Mouse (Mus musculus) CH12.LX (cell line): Measurements from ENCODE around the gene Rasip1. TPM values are rescaled to one million over a fixed set of nuclear protein-coding genes. Genes with fewer than 3 reads are reported as not detected.

Source experiments
- DNase-seq: peaks from one replicate; pipeline ENCODE4 v3.0.0-alpha.2; 2013; ENCODE audit errors: extremely low read depth
- H3K27ac ChIP-seq: 2 replicates; pipeline ENCODE4 v1.5.1; 2012; ENCODE audit warnings: low read depth, mild to moderate bottlenecking, control low read depth, moderate library complexity; ENCODE audit not compliant: insufficient read depth
- H3K27me3 ChIP-seq: replicated peaks from 2 replicates; pipeline ENCODE3; 2012; ENCODE audit warnings: inconsistent platforms
- H3K36me3 ChIP-seq, 2 experiments: replicated peaks in 1 of 2; 2 replicates each; pipeline versions ENCODE3 to v1.6.1; 2012; ENCODE audit warnings: inconsistent platforms in 1 of 2, low read length in 1 of 2, mild to moderate bottlenecking in 1 of 2, mixed read lengths in 1 of 2, moderate library complexity in 1 of 2; ENCODE audit not compliant: control insufficient read depth in 1 of 2, insufficient read depth in 1 of 2
- H3K4me1 ChIP-seq, 2 experiments: 2 replicates each; pipeline ENCODE4 v1.6.1; 2012; ENCODE audit warnings: inconsistent platforms in 1 of 2, moderate library complexity in 1 of 2; ENCODE audit not compliant: insufficient read depth in 2 of 2, control insufficient read depth in 1 of 2
- H3K4me2 ChIP-seq: 2 replicates; pipeline ENCODE4 v1.6.1; 2012; ENCODE audit warnings: low read depth, mild to moderate bottlenecking, control low read depth; ENCODE audit not compliant: poor library complexity, insufficient read depth, severe bottlenecking
- H3K4me3 ChIP-seq, 3 experiments: fragments of 150-350 bp in 1 of 3; sonication (generic) in 1 of 3; replicated peaks in 1 of 3; 2 replicates each; pipeline versions ENCODE3 to v1.5.1; 2011 to 2012; ENCODE audit warnings: low read depth in 2 of 3, low read length in 2 of 3, mild to moderate bottlenecking in 2 of 3, moderate library complexity in 2 of 3, control low read depth in 1 of 3, improper control_type of control experiment in 1 of 3, inconsistent platforms in 1 of 3, mixed read lengths in 1 of 3; ENCODE audit not compliant: poor library complexity in 1 of 3
- H3K79me2 ChIP-seq: replicated peaks from 2 replicates; pipeline ENCODE4 v1.6.1; 2012; ENCODE audit warnings: mild to moderate bottlenecking, moderate library complexity; ENCODE audit not compliant: control insufficient read depth, poor library complexity, insufficient read depth, severe bottlenecking; ENCODE audit errors: extremely low read depth
- H3K9ac ChIP-seq: 2 replicates; pipeline ENCODE4 v1.6.1; 2012; ENCODE audit warnings: low read depth, mild to moderate bottlenecking, control low read depth, moderate library complexity; ENCODE audit not compliant: insufficient read depth
- H3K9me3 ChIP-seq: replicated peaks from 2 replicates; pipeline ENCODE3; 2012; ENCODE audit warnings: low read length, inconsistent platforms, mixed read lengths
- CHD2 ChIP-seq: IDR thresholded peaks from 2 replicates; pipeline ENCODE4 v1.6.1; 2011; ENCODE audit warnings: low read length, improper control_type of control experiment
- E2F4 ChIP-seq: IDR thresholded peaks from 2 replicates; pipeline ENCODE4 v1.6.1; 2011; ENCODE audit warnings: low read depth, low read length, improper control_type of control experiment; ENCODE audit not compliant: insufficient replicate concordance
- ELF1 ChIP-seq: IDR thresholded peaks from 2 replicates; pipeline ENCODE4 v1.6.1; 2014; ENCODE audit warnings: low read depth, mild to moderate bottlenecking, inconsistent platforms, low read length, improper control_type of control experiment
- JUND ChIP-seq: conservative IDR thresholded peaks from 2 replicates; pipeline ENCODE4 v1.6.1; 2011; ENCODE audit warnings: low read depth, low read length, improper control_type of control experiment
- KAT2A ChIP-seq: IDR thresholded peaks from 2 replicates; pipeline ENCODE4 v1.6.1; 2012; ENCODE audit warnings: low read length, improper control_type of control experiment, inconsistent platforms; ENCODE audit not compliant: insufficient replicate concordance
- MAFK ChIP-seq: IDR thresholded peaks from 2 replicates; pipeline ENCODE4 v1.6.1; 2011; ENCODE audit warnings: low read length, improper control_type of control experiment; ENCODE audit not compliant: insufficient replicate concordance
- MAX ChIP-seq: IDR thresholded peaks from 2 replicates; pipeline ENCODE4 v1.6.1; 2011; ENCODE audit warnings: low read length, improper control_type of control experiment
- MXI1 ChIP-seq: IDR thresholded peaks from 2 replicates; pipeline ENCODE4 v1.6.1; 2011; ENCODE audit warnings: mild to moderate bottlenecking, low read depth, low read length, improper control_type of control experiment
- MYC ChIP-seq: IDR thresholded peaks from 2 replicates; pipeline ENCODE4 v1.6.1; 2011; ENCODE audit warnings: low read depth, mild to moderate bottlenecking, improper control_type of control experiment, low read length
- NRF1 ChIP-seq: IDR thresholded peaks from 2 replicates; pipeline ENCODE4 v1.6.1; 2014; ENCODE audit warnings: low read depth, mild to moderate bottlenecking, inconsistent platforms, low read length, improper control_type of control experiment, moderate library complexity
- RAD21 ChIP-seq: IDR thresholded peaks from 2 replicates; pipeline ENCODE4 v1.6.1; 2011; ENCODE audit warnings: low read depth, mild to moderate bottlenecking, low read length, improper control_type of control experiment, moderate library complexity
- RCOR1 ChIP-seq: conservative IDR thresholded peaks from 2 replicates; pipeline ENCODE4 v1.6.1; 2012; ENCODE audit warnings: low read depth, mild to moderate bottlenecking, inconsistent platforms, low read length, improper control_type of control experiment
- USF1 ChIP-seq: IDR thresholded peaks from 2 replicates; pipeline ENCODE4 v1.6.1; 2014; ENCODE audit warnings: low read depth, mild to moderate bottlenecking, inconsistent platforms, low read length, improper control_type of control experiment
- ZC3H11A ChIP-seq: IDR thresholded peaks from 2 replicates; pipeline ENCODE4 v1.6.1; 2012; ENCODE audit warnings: low read depth, mild to moderate bottlenecking, inconsistent platforms, low read length, improper control_type of control experiment
- ZKSCAN1 ChIP-seq: IDR thresholded peaks from 2 replicates; pipeline ENCODE4 v1.6.1; 2012; ENCODE audit warnings: low read depth, inconsistent platforms, low read length, improper control_type of control experiment, borderline replicate concordance
- ZMIZ1 ChIP-seq: IDR thresholded peaks from 2 replicates; pipeline ENCODE4 v1.6.1; 2012; ENCODE audit warnings: low read depth, mild to moderate bottlenecking, inconsistent platforms, low read length, improper control_type of control experiment
- dilution Hi-C: fragments of 300-500 bp; cut with MboI; formaldehyde crosslinking; loops from 2 replicates; pipeline ENCODE4 v1.14.3; 2020; ENCODE audit warnings: low sequenced_read_pairs; ENCODE audit not compliant: extremely low pct_unique_long_range_greater_than_20kb, extremely low pct_ligation_motif_present
- in situ Hi-C: fragments of 300-500 bp; cut with MboI; formaldehyde crosslinking; loops from 3 replicates; pipeline ENCODE4 v1.14.3; 2019; ENCODE audit warnings: low sequenced_read_pairs, low pct_ligation_motif_present, low pct_unique_long_range_greater_than_20kb, mixed read lengths
- polyA plus RNA-seq: library from polyadenylated mRNA; unstranded; fragments of >175 nt; gene quantifications from 2 replicates; pipeline ENCODE4 v1.2.1, GENCODE M21; 2012; ENCODE audit warnings: low read depth; ENCODE audit not compliant: insufficient read length
- total RNA-seq, 2 experiments: library from RNA; depleted of rRNA; stranded (reverse); fragments of 300-350 nt in 1 of 2; fragments of >200 nt in 1 of 2; gene quantifications; 2 replicates each; pipeline ENCODE4 v1.2.3; 2012 to 2014

The Rasip1 gene
- total and polyA plus RNA-seq, 3 experiments: 0.46 to 2.9 (median 0.77) TPM

- H3K9ac ChIP-seq: no peak overlapping the region
- in situ Hi-C loops: no loop called here
- H3K27ac ChIP-seq: no peak overlapping the region
- no peaks in the 10 kb centered on the region for H3K79me2 ChIP-seq
- H3K9me3 ChIP-seq: peaks cover 2% of the 10 kb centered on the region
- TF ChIP-seq E2F4 (no peak), CHD2 (no peak), ELF1 (no peak), USF1 (no peak), NRF1 (no peak), MAFK (no peak)
- TF ChIP-seq, all 38 proteins: peak for 0
- Histone ChIP-seq H3K4me1 (peaks cover 34 to 95% of the 10 kb centered on the region in 2 experiments), H3K36me3 (peaks cover 0 to 9% of the 10 kb centered on the region in 2 experiments), H3K4me2 (no peak overlapping the region), H3K27me3 (no peaks in the 10 kb centered on the region), H3K4me3 (no peak overlapping the region)
- no peak for DNase-seq
- dilution Hi-C loops: no loop called here
These were observed 14.2 kb downstream of the Rasip1 start for GRCm38 (mm10) chr7:45641391-45642040.

- no peak for TF ChIP-seq KAT2A
- no peak for TF ChIP-seq MAX
- no peak for TF ChIP-seq RAD21
- TF ChIP-seq MYC: no peak
- no peak for TF ChIP-seq MXI1
- no peak for TF ChIP-seq ZC3H11A
- TF ChIP-seq RCOR1: no peak
- TF ChIP-seq NRF1: no peak
- TF ChIP-seq JUND: no peak
- no peak for TF ChIP-seq E2F4
- no peak for TF ChIP-seq ZKSCAN1
- TF ChIP-seq ZMIZ1: no peak
- H3K9me3 ChIP-seq: no peaks in the 10 kb centered on the region
- dilution Hi-C loops: no loop called here
- H3K27ac ChIP-seq: no peak overlapping the region
- H3K27me3 ChIP-seq: no peaks in the 10 kb centered on the region
- no peaks in the 10 kb centered on the region for H3K79me2 ChIP-seq
- in situ Hi-C loops: no loop called here
- H3K36me3 ChIP-seq: peaks cover 0 to 5% of the 10 kb centered on the region in 2 experiments
- peaks cover 34 to 97% of the 10 kb centered on the region in 2 experiments for H3K4me1 ChIP-seq
- H3K9ac ChIP-seq: no peak overlapping the region
- H3K4me2 ChIP-seq: no peak overlapping the region
- no peak for DNase-seq
- no peak overlapping the region for H3K4me3 ChIP-seq
These were observed 14.8 kb downstream of the Rasip1 start for GRCm38 (mm10) chr7:45642083-45642482.
